Mouse (Mus musculus) brain, embryonic 14.5 days (tissue): ENCODE results near the gene Galnt10. TPM values are rescaled to one million over a fixed set of nuclear protein-coding genes. Genes with fewer than 3 reads are reported as not detected.

ENCODE experiments used
- DNase-seq: peaks from one replicate; pipeline ENCODE4 v3.0.0-alpha.2; 2011; ENCODE audit warnings: low read depth
- CTCF ChIP-seq: fragments of 200-500 bp; IDR thresholded peaks from 2 replicates; pipeline ENCODE4 v1.5.1; 2012; ENCODE audit warnings: inconsistent platforms, mild to moderate bottlenecking, moderate library complexity, borderline replicate concordance; ENCODE audit not compliant: insufficient read depth, insufficient read length; ENCODE audit errors: extremely low read depth
- POLR2A ChIP-seq: fragments of 200-500 bp; IDR thresholded peaks from 2 replicates; pipeline ENCODE4 v1.6.1; 2012; ENCODE audit warnings: mild to moderate bottlenecking, inconsistent platforms, borderline replicate concordance; ENCODE audit not compliant: poor library complexity, insufficient read depth, insufficient read length, severe bottlenecking; ENCODE audit errors: extremely low read depth
- polyA plus RNA-seq: library from polyadenylated mRNA; depleted of rRNA; stranded (reverse); fragments of >200 nt; gene quantifications from 2 replicates; pipeline ENCODE4 v1.2.3, GENCODE M21; 2012; rRNA removed

The Galnt10 gene
- polyA plus RNA-seq, 1 experiment: 16.5 TPM

- TF ChIP-seq POLR2A (no peak), CTCF (no peak)
- no peak for DNase-seq
These were observed 184.9 kb downstream of the Galnt10 start for GRCm38 (mm10) chr11:57829871-57830775.

DNA sequence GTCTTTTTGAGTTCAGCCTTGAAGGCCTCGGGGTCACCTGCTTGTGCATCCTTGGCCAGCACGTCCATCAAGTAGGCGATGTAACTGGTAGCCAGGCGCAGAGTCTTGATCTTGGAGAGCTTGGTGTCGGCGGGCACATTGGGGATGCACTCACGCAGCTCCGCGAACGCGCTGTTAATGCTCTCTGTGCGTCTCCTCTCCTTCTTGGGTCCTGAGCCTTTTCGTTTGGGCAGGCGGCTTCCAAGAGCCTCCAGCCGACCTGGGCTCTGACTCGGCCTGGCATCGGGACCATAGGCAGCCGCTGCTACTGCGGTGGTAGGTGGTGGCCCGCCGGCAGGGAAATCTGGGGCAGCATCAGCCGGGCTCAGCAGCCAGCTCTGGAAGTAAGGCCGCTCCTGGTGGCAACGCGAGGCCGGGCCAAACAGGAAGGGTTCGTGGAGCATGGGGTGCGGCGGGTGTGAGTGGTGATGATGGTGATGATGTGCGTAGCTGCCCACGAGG is 186.1 kb downstream of the Galnt10 start:
- TF ChIP-seq CTCF: no peak
- no peak for TF ChIP-seq POLR2A
- DNase-seq: no peak

DNA sequence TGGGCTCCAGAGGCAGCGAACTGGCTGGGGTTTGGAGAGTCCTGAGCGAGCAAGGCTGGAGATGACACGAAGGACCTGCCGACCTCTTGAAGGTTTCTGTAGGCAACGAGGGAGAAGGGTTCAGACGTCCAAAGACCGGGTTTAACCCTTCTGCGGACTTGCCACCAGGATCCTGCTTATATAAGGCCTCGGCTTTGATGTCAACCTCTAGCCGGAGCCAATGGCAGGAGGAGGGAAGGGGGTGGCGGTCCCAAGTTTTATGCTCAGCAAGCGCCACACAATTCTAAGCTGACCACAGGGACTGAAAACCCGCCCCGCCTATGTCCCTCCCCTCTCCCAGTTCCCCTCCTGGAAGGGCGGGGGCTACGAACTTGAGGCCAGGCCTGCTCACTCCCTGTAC is 186.6 kb downstream of the Galnt10 start:
- TF ChIP-seq CTCF: no peak
- TF ChIP-seq POLR2A: no peak
- no peak for DNase-seq

- DNase-seq: no peak
These were observed 187.4 kb downstream of the Galnt10 start, which contains the start of gene Hand1 for GRCm38 (mm10) chr11:57832552-57833201. Hand1 (minus strand) TSS chr11:57832818.

GRCm38 (mm10) chr11:57833296-57833977 is 188.2 kb downstream of the Galnt10 start:
- TF ChIP-seq POLR2A (no peak), CTCF (no peak)
- no peak for DNase-seq

More at GRCm38 (mm10) chr11:57832552-57833201, 187.4 kb downstream of the Galnt10 start, which contains the start of gene Hand1:
- TF ChIP-seq CTCF: no peak
- TF ChIP-seq POLR2A: no peak

- DNase-seq: no peak
- no peak for TF ChIP-seq CTCF
These were observed 188.8 kb downstream of the Galnt10 start for GRCm38 (mm10) chr11:57834031-57834430.

GRCm38 (mm10) chr11:57835331-57835730 is 190.1 kb downstream of the Galnt10 start:
- no peak for DNase-seq
- TF ChIP-seq POLR2A (no peak), CTCF (no peak)

- no peak for DNase-seq
- TF ChIP-seq CTCF: no peak
These were observed 190.7 kb downstream of the Galnt10 start for GRCm38 (mm10) chr11:57835931-57836330.

GRCm38 (mm10) chr11:57836401-57836800 is 191.2 kb downstream of the Galnt10 start:
- TF ChIP-seq CTCF (no peak), POLR2A (no peak)
- no peak for DNase-seq

Other genes starting within 250 kb of the Galnt10 start
- gene Fam114a2, start 126.8 kb upstream of the Galnt10 start, polyA plus RNA-seq: 62.8 and 82.5 TPM in 2 replicates
- 36.6 and 39.3 TPM in 2 replicates for gene Mfap3, start 126.8 kb upstream of the Galnt10 start, polyA plus RNA-seq
- gene Sap30l, start 156.2 kb downstream of the Galnt10 start, polyA plus RNA-seq: 29.3 and 30.9 TPM in 2 replicates
- gene Hand1, start 187.4 kb downstream of the Galnt10 start, polyA plus RNA-seq: 0.04 TPM in 1 of 2 replicates, not detected in the other